Mouse (Mus musculus) heart, postnatal 0 days (tissue): ENCODE measurements around the gene Prr5l.

Experiments
- CTCF ChIP-seq: IDR thresholded peaks from 2 replicates; pipeline ENCODE4 v1.5.1; 2016; ENCODE audit warnings: antibody characterized with exemption, control low read depth, low read depth
- EP300 ChIP-seq: IDR thresholded peaks from 2 replicates; pipeline ENCODE4 v1.6.1; 2016; ENCODE audit warnings: antibody characterized with exemption, low read depth

DNA sequence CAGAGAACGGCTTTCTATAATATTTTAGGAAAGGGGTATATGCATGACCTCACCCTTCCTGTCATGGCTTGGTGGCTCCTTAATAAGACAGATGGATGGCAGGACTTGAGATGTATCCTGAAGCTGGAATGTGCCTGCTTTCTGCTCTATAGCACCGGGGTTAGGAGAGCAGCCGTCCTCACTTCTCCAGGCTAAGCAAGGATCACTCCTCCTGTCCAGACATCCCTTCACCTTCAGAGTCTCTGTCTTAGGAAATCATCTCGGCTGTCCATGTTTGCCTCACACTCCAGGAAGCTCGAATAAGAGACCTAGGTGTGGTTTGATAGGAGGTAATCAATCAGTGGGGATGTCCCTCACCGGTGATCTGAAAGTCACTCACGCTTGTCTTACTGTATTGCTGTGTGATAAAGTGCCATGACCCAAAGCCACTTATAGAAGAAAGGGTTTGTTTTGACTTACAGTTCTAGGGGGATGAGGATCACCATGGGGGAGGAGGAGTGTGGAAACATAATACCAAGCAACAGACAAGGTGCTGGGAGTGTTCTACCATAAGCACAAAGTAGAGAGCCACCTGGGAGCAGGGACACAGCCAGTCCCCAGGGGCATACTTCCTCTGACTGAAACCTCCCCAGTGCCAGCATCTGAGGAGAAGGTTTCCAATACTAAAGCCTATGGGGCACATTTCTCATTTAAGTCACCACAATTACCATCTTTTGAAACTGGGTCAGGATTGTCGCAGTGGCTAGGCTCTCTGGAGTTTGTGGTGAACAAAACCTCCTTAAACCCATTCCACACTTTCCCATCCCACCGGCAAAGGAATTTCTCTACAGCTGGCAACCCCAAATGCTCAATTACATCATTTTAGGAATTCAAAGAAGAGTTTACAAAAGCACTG, 57.4 kb downstream of the Prr5l start:
- TF ChIP-seq CTCF = no peak
- TF ChIP-seq EP300 = no peak
